Mouse (Mus musculus) erythroblast, embryonic 14.5 days (primary cell): ENCODE measurements around the gene Thsd7b. TPM values are rescaled to one million over a fixed set of nuclear protein-coding genes. Genes with fewer than 3 reads are reported as not detected.

ENCODE experiments used
- H3K27me3 ChIP-seq: 2 replicates; pipeline ENCODE4 v1.6.1; 2012; ENCODE audit warnings: inconsistent platforms; ENCODE audit not compliant: control insufficient read depth
- H3K36me3 ChIP-seq: 2 replicates; pipeline ENCODE4 v1.6.1; 2012; ENCODE audit warnings: mild to moderate bottlenecking, inconsistent platforms; ENCODE audit not compliant: control insufficient read depth
- H3K4me1 ChIP-seq: 2 replicates; pipeline ENCODE4 v1.6.1; 2012; ENCODE audit warnings: inconsistent platforms; ENCODE audit not compliant: control insufficient read depth
- H3K4me3 ChIP-seq: replicated peaks from 2 replicates; pipeline ENCODE3; 2012; ENCODE audit warnings: moderate library complexity, mild to moderate bottlenecking, inconsistent platforms
- H3K9me3 ChIP-seq: 2 replicates; pipeline ENCODE4 v1.6.1; 2012; ENCODE audit warnings: low read length, inconsistent platforms, mixed read lengths; ENCODE audit not compliant: control insufficient read depth
- GATA1 ChIP-seq: IDR thresholded peaks from 2 replicates; pipeline ENCODE4 v1.6.1; 2012; ENCODE audit warnings: low read length, inconsistent platforms, mixed read lengths
- TAL1 ChIP-seq: IDR thresholded peaks from 3 replicates; pipeline ENCODE4 v1.6.1; 2012; ENCODE audit warnings: low read length, inconsistent platforms, mixed read lengths
- polyA plus RNA-seq: library from polyadenylated mRNA; stranded (reverse); fragments of >175 nt; gene quantifications from 2 replicates; pipeline ENCODE4 v1.2.3, GENCODE M21; 2012

The Thsd7b gene
- polyA plus RNA-seq, 1 experiment: not detected

DNA sequence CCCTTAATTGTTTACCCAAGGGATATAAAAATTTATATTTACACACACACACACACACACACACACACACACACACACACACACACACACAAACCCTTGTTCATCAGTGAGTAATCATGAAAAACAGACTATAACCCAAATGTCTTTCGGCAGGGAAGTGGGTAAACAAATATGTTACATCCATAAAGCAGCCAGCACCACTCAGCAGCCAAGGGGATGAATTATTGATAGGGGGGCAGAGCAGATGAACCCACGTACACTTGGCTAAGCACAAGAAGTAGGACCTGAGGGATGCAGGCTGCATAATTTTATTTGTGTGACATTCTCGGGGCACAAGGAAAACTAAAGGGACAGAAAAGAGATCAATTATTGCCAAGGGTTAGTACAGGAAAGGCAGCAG is 474.5 kb downstream of the Thsd7b start:
- TF ChIP-seq GATA1 (no peak), TAL1 (no peak)
- Histone ChIP-seq H3K27me3 (no peaks in the 10 kb centered on the region), H3K4me3 (no peak overlapping the region), H3K9me3 (no peaks in the 10 kb centered on the region), H3K36me3 (no peaks in the 10 kb centered on the region), H3K4me1 (no peaks in the 10 kb centered on the region)

DNA sequence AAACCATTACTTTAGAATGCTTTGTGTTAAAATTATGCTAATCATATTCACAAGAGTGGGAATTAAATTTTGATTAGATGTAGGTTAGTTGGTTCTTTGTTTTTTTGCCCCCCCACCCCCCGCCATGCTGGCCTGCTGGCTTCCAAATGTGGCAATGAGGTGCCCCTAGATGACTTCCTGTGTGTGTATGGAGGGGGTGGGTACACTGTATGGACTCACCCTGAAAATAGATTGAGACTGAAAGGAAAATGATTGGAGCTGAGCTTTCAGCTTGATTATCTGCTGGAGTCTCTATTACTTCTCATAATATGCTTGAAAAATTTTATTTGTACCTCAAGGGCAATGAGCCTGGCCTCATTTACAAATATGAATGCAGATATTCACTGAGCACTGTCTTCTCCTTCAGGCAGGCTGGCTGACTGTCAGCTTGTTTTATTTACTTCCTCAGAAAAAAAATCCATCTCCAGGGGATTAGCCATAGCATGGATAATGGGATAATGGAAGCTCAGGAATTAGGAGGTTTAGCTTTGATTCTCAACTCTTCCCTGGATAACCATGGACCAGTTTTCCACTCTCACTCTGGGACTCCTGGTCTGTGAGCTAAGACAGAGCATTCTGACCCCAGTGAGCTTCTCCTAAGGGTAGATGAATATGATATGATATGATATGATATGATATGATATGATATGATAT is 483.6 kb downstream of the Thsd7b start:
- Histone ChIP-seq H3K27me3 (no peaks in the 10 kb centered on the region), H3K4me1 (no peaks in the 10 kb centered on the region), H3K36me3 (no peaks in the 10 kb centered on the region), H3K9me3 (no peaks in the 10 kb centered on the region), H3K4me3 (no peak overlapping the region)
- TF ChIP-seq GATA1 (no peak), TAL1 (no peak)

DNA sequence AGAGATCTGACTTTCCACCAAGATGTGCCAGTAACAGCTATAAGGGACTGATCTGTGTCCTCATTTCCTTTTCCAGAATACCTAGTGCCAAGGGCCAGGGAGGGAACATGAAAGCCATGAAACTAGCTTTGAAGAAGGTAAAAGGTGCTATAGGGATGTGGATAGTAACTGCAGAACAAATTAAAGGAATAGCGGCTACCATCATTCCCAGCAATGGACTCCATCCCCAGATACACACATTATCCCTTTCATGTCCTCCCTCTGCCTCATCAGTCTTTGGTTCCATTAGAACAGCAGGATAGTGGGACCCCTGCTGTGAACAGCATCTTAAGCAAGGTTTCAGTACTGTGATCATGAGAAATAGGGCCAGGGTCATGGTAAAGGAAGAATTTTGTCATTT is 485.9 kb downstream of the Thsd7b start:
- Histone ChIP-seq H3K36me3 (no peaks in the 10 kb centered on the region), H3K4me3 (no peak overlapping the region), H3K27me3 (no peaks in the 10 kb centered on the region), H3K4me1 (no peaks in the 10 kb centered on the region), H3K9me3 (no peaks in the 10 kb centered on the region)
- TF ChIP-seq GATA1: no peak
- TF ChIP-seq TAL1: no peak

DNA sequence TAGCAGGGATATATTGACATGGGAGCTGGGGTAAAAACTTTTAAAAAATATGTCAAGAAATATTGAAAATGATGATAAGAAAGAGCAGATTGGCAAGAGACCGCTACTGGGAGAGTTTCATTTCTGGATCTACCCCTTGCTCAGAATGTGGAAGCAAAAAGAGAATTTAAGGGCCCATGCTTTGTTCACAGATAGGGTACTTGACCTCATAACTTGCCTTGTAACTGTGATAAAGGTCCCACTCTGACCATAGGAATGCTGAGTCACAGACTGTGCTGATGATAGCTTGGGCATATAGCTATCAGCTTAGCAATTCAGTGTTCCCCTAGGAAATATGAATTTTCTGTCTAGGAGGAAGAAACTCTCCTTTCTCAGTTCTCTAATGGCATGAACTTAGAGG is 488.1 kb downstream of the Thsd7b start:
- TF ChIP-seq GATA1 (no peak), TAL1 (no peak)
- H3K9me3 ChIP-seq: no peaks in the 10 kb centered on the region
- H3K27me3 ChIP-seq: no peaks in the 10 kb centered on the region
- no peaks in the 10 kb centered on the region for H3K4me1 ChIP-seq
- no peaks in the 10 kb centered on the region for H3K36me3 ChIP-seq
- H3K4me3 ChIP-seq: no peak overlapping the region

DNA sequence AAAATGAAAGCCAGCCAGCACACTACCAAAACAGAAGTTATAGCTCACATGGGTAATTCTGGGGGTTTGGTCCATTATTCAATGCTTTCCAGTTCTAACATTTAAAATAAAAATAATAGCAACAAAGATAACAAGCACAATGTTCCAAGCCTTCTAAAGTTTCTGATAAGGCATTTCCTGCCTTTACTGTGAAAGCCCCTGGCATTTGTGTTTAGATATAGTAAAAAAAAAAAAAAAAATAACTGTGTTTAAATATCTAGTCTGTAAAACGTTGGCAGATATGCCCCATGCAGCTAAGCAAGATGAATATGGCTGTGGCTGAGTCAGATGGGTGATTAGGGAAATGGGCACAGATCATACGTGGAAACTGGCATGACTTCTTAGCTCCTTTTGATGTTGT is 491.6 kb downstream of the Thsd7b start:
- Histone ChIP-seq H3K9me3 (no peaks in the 10 kb centered on the region), H3K4me3 (no peak overlapping the region), H3K27me3 (no peaks in the 10 kb centered on the region), H3K4me1 (no peaks in the 10 kb centered on the region), H3K36me3 (no peaks in the 10 kb centered on the region)
- TF ChIP-seq GATA1 (no peak), TAL1 (no peak)

DNA sequence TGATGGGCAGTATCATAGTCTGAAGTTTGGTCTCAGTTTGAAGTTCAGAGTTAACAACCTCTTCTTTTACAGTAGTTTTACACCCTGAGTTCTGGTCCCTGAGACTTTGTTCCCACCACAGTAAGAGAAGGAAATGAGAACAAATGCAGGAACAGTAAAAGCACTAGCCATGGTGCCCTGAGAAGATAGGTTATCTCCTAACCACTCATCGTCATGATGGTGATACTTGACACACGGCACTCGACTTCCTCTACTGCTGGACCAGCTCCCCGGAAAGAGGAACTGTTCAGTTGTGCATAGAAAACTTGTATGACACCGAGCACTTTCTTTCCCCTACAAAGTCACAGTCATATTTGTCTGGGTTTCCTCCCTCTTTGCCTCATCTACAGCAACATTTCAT is 504.0 kb downstream of the Thsd7b start:
- no peaks in the 10 kb centered on the region for H3K36me3 ChIP-seq
- H3K4me1 ChIP-seq: no peaks in the 10 kb centered on the region
- H3K27me3 ChIP-seq: no peaks in the 10 kb centered on the region
- H3K9me3 ChIP-seq: peaks cover 2% of the 10 kb centered on the region; the same call in 1 of the 2 replicates
- no peak overlapping the region for H3K4me3 ChIP-seq
- TF ChIP-seq TAL1: no peak
- TF ChIP-seq GATA1: no peak

DNA sequence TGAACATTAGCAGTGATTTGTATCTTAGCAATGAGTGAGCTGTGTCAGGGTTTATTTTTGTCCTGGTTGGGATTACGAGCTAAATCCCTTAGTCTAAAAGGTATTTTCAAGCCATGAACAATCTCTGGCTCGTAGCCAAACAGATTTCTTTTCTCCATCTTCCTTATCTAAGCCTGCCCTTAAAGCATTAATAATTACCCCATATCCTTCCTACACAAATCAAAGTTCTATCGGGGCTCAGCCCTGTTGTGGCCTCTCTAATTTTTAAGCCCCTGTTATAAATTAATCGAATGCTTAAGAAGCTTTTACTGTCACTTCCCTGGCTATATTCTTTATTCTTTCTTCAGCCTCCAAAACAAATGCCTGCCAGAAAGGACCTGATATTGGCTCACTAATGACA is 506.4 kb downstream of the Thsd7b start:
- Histone ChIP-seq H3K36me3 (no peaks in the 10 kb centered on the region), H3K27me3 (no peaks in the 10 kb centered on the region), H3K9me3 (no peaks in the 10 kb centered on the region), H3K4me3 (no peak overlapping the region), H3K4me1 (no peaks in the 10 kb centered on the region)
- TF ChIP-seq TAL1 (no peak), GATA1 (no peak)

DNA sequence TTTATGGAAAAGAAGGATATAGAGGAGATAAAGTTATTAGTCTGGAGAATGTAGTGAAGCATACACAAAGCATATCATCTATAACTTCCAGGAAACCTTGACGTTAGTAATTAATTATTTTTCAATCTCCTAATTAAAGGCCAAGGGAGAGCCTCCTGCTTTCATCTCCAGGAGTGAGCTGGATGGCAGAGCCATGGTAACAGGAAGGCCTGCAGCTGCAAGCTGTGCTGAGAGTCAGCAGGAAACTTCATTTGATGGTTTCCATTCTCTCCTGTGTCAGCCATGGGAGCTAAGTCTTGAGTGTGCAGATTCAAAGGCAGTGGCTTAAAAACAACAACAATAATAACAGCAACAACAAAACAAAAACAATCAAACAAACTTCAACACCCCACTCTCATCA is 507.5 kb downstream of the Thsd7b start:
- no peaks in the 10 kb centered on the region for H3K27me3 ChIP-seq
- H3K9me3 ChIP-seq: no peaks in the 10 kb centered on the region
- no peaks in the 10 kb centered on the region for H3K4me1 ChIP-seq
- no peaks in the 10 kb centered on the region for H3K36me3 ChIP-seq
- H3K4me3 ChIP-seq: no peak overlapping the region
- TF ChIP-seq TAL1 (no peak), GATA1 (no peak)

DNA sequence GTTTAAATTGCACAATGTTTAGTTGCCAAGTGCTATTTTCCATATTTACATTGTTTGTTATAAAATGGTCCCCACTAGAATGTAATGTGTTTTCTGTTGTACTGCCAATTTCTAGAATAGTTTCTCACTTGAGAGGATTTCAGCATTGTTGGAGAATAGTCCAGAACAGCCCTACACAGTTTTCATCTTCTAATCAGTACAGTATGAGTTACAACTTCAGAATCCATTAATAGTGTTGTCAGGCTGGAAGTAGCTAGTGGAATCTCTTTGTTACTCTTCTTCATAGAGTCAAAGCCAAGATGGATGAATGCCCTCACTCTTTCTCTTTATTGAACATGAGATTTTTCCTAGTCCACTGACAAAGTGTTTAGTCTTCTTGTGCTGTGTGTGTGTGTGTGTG is 525.4 kb downstream of the Thsd7b start:
- Histone ChIP-seq H3K36me3 (no peaks in the 10 kb centered on the region), H3K27me3 (no peaks in the 10 kb centered on the region), H3K4me3 (no peak overlapping the region), H3K9me3 (no peaks in the 10 kb centered on the region), H3K4me1 (no peaks in the 10 kb centered on the region)
- TF ChIP-seq GATA1: no peak
- TF ChIP-seq TAL1: no peak

DNA sequence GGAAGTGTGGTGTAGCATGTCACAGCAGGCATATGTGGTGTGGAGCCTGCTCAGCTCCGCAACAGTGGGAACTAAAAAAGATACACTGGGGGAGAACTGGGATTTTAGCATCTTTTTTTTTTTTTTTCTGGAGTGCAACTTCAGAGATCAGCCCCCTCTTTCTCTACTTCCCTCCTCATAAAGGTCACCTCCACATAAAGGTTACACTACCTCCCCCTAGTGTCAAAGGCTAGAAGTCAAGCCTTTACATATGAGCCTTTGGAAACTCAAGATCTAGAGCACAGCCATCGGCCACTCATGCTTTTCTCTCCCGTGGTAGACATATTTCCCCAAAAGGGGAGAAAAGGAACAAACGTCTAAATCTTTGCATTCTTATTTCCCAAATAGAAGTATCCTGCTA is 553.8 kb downstream of the Thsd7b start:
- Histone ChIP-seq H3K4me3 (no peak overlapping the region), H3K36me3 (no peaks in the 10 kb centered on the region)
- TF ChIP-seq TAL1 (no peak), GATA1 (no peak)

More for the DNA sequence above, 553.8 kb downstream of the Thsd7b start:
- Histone ChIP-seq H3K9me3 (no peaks in the 10 kb centered on the region), H3K4me1 (no peaks in the 10 kb centered on the region), H3K27me3 (no peaks in the 10 kb centered on the region)
